Mouse (Mus musculus): Measurements from ENCODE around the gene Dmd.

DNA sequence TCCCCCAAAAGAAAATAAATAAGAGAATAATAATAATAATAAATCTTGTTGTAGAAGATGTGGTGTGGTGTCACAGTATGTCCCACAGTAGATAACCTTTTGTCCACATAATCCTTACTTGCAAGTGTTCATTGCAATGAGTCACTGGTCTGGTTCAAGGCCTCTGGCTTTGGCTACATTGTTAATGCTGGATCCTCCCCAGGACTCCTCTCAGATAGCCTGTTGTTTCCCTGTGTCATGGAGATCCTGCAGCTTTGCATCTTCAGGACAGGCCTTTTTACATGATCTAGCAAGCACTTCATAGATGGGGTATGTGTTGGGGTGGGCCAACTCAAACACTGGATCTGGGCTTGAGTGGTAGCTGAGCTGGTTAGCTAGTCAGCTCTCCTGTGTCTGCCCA is 2150.0 kb downstream of the Dmd start:
- TF ChIP-seq CTCF (IDR thresholded peaks at IDR 0.05; ENCODE audit: low read depth) = no peak
- no peak for TF ChIP-seq EP300 (IDR thresholded peaks at IDR 0.05; ENCODE audit: low read depth)
